Mouse (Mus musculus): ENCODE measurements around the gene Arg2.

DNA sequence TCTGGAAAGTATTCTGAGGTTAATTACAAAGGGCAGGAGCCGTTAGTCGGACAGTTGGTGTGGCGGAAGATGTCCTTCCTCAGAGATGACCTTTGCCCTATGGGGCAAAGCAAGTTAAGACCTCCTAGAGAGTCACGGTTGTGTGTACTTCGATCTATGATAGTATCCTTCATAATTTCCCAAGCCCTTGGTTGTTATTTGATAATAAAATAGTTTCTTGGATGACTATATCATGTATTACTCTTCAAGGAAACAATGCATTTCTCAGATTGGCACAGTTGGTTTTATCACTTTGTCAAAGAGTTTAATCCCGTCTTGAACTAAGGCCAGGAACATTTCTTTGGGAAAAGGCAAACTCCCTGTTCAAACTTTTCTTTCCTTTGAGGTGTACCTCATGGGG lies 61.6 kb downstream of the Arg2 start, which contains the start of gene Rdh11:
- TF ChIP-seq CTCF (IDR thresholded peaks at IDR 0.05) (no peak), EP300 (IDR thresholded peaks at IDR 0.05) (no peak)

Measured in lung, postnatal 0 days (tissue).